Mouse (Mus musculus) forebrain, embryonic 16.5 days (tissue): ENCODE measurements around the gene Kntc1. TPM values are rescaled to one million over a fixed set of nuclear protein-coding genes. Genes with fewer than 3 reads are reported as not detected.
A peak's percentile ranks its signal among the peaks of the same experiment; 100 is the strongest.
"Not testable (repeated sequence)": the region's sequence is repeated elsewhere in the genome, so short reads cannot be mapped to it uniquely, and the experiment has no call there.

ENCODE experiments used
- ATAC-seq: fragments of 200-750 bp; cut with Nextera tagmentation; 2 replicates; pipeline ENCODE4 v1.8.0; 2017; ENCODE audit warnings: mild to moderate bottlenecking, moderate library complexity
- H3K27ac ChIP-seq: fragments of 300-500 bp; sonication (generic); 2 replicates; pipeline ENCODE4 v1.5.1; 2014; ENCODE audit warnings: low read length, control low read depth
- H3K27me3 ChIP-seq: fragments of 300-500 bp; sonication (generic); replicated peaks from 2 replicates; pipeline ENCODE4 v1.6.1; 2014; ENCODE audit warnings: low read length; ENCODE audit not compliant: control insufficient read depth, insufficient read depth
- H3K36me3 ChIP-seq: fragments of 300-500 bp; sonication (generic); 2 replicates; pipeline ENCODE4 v1.6.1; 2014; ENCODE audit not compliant: control insufficient read depth, insufficient read depth
- H3K4me1 ChIP-seq: fragments of 300-500 bp; sonication (generic); replicated peaks from 2 replicates; pipeline ENCODE4 v1.6.1; 2014; ENCODE audit warnings: low read length; ENCODE audit not compliant: control insufficient read depth, insufficient read depth
- H3K4me2 ChIP-seq: fragments of 300-500 bp; sonication (generic); 2 replicates; pipeline ENCODE4 v1.6.1; 2014; ENCODE audit warnings: mild to moderate bottlenecking, low read length, control low read depth
- H3K4me3 ChIP-seq: fragments of 300-500 bp; sonication (generic); replicated peaks from 2 replicates; pipeline ENCODE4 v1.5.1; 2014; ENCODE audit warnings: mild to moderate bottlenecking, low read length, control low read depth
- H3K9ac ChIP-seq: fragments of 300-500 bp; sonication (generic); replicated peaks from 2 replicates; pipeline ENCODE4 v1.6.1; 2014; ENCODE audit warnings: low read depth, low read length, control low read depth
- H3K9me3 ChIP-seq: fragments of 300-500 bp; sonication (generic); 2 replicates; pipeline ENCODE4 v1.6.1; 2016; ENCODE audit warnings: low read length; ENCODE audit not compliant: control insufficient read depth
- WGBS: fragments of 180-500 bp; shearing (Covaris S2); extraction: QIAGEN DNeasy Blood & Tissue Kit; methylation state at CpG from one replicate; pipeline ENCODE4 v1.1.7; 2014; 5-methylcytosine and 5-hydroxymethylcytosine counted together
- polyA plus RNA-seq: library from polyadenylated mRNA; unstranded; fragments of >200 nt; fragmentation: Nextera tagmentation; extraction: Ambion mirVana; gene quantifications from 2 replicates; pipeline ENCODE4 v1.2.1, GENCODE M21; 2015

Gene Kntc1
- polyA plus RNA-seq, 1 experiment from 2014 or later, result 12.8 TPM

- H3K4me2 ChIP-seq, result no peak overlapping the region
- H3K9me3 ChIP-seq, result no peaks in the 10 kb centered on the region
- H3K4me3 ChIP-seq, result no peak overlapping the region
- whole genome bisulfite sequencing, result 93% methylated on average over 2 of the region's 2 CpGs
- no peaks in the 10 kb centered on the region for H3K4me1 ChIP-seq
- no peaks in the 10 kb centered on the region for H3K27me3 ChIP-seq
- no peak for ATAC-seq
- H3K36me3 ChIP-seq, result peaks cover 57% of the 10 kb centered on the region
- no peak overlapping the region for H3K27ac ChIP-seq
- H3K9ac ChIP-seq, result no peak overlapping the region
Measured at GRCm38 (mm10) chr5:123730981-123731380, 18.5 kb upstream of the Kntc1 start.

- H3K27ac ChIP-seq, result no peak overlapping the region
- peaks cover 23% of the 10 kb centered on the region for H3K36me3 ChIP-seq
- no peak for ATAC-seq
- H3K9me3 ChIP-seq, result no peaks in the 10 kb centered on the region
- 85% methylated on average over 2 of the region's 2 CpGs for WGBS
- no peaks in the 10 kb centered on the region for H3K27me3 ChIP-seq
- no peak overlapping the region for H3K4me3 ChIP-seq
- H3K9ac ChIP-seq, result no peak overlapping the region
- no peak overlapping the region for H3K4me2 ChIP-seq
- peaks cover 15% of the 10 kb centered on the region for H3K4me1 ChIP-seq
Measured at GRCm38 (mm10) chr5:123744358-123744757, 5.2 kb upstream of the Kntc1 start.

- ATAC-seq, result no peak
- H3K27me3 ChIP-seq, result no peaks in the 10 kb centered on the region
- H3K4me2 ChIP-seq, result peak overlapping the region; percentile 20
- no peak overlapping the region for H3K9ac ChIP-seq
- no peaks in the 10 kb centered on the region for H3K9me3 ChIP-seq
- H3K4me1 ChIP-seq, result peaks cover 22% of the 10 kb centered on the region
- H3K4me3 ChIP-seq, result 0 out of 2 replicates have a peak overlapping the region, but pooled peaks have one; percentile 2
- H3K27ac ChIP-seq, result no peak overlapping the region
- H3K36me3 ChIP-seq, result peaks cover 16% of the 10 kb centered on the region
Measured at GRCm38 (mm10) chr5:123746253-123746652, 3.3 kb upstream of the Kntc1 start.

DNA sequence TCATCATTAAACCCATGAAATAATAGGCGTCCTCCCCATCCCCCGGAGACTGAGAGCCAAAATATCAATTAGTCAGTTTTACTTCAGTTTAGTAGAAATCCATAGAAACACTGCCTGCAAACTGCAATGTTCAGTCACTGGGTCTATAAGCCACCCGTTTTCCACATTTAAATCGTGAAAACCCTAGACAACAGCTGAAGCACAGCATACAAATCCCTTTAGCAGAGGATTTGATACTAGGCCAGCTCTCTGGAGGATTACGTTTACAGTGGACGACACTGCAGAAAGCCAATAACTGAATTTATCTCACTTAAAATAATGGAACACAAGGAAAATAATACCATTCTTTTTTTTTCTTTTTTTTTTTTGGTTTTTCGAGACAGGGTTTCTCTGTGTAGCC, 1.9 kb upstream of the Kntc1 start:
- ATAC-seq, result no peak
- no peaks in the 10 kb centered on the region for H3K9me3 ChIP-seq
- peaks cover 22% of the 10 kb centered on the region for H3K4me1 ChIP-seq
- 13% methylated on average over 7 of the region's 7 CpGs for WGBS
- no peak overlapping the region for H3K27ac ChIP-seq
- no peaks in the 10 kb centered on the region for H3K27me3 ChIP-seq
- H3K4me3 ChIP-seq, result peak overlapping the region; percentile 94
- peaks cover 14% of the 10 kb centered on the region for H3K36me3 ChIP-seq
- H3K9ac ChIP-seq, result peak overlapping the region; percentile 24
- peak overlapping the region; percentile 72 for H3K4me2 ChIP-seq

- H3K27ac ChIP-seq, result peak overlapping the region; percentile 99
- peaks cover 10% of the 10 kb centered on the region for H3K36me3 ChIP-seq
- ATAC-seq, result no peak
- peak overlapping the region; percentile 94 for H3K4me3 ChIP-seq
- no peaks in the 10 kb centered on the region for H3K9me3 ChIP-seq
- WGBS, result 1% methylated on average over 18 of the region's 18 CpGs
- H3K4me2 ChIP-seq, result peak overlapping the region; percentile 72
- H3K4me1 ChIP-seq, result peaks cover 22% of the 10 kb centered on the region
- peak overlapping the region; percentile 88 for H3K9ac ChIP-seq
- H3K27me3 ChIP-seq, result no peaks in the 10 kb centered on the region
Measured at GRCm38 (mm10) chr5:123748339-123749064, 1.0 kb upstream of the Kntc1 start.

- no peak overlapping the region for H3K4me3 ChIP-seq
- H3K4me1 ChIP-seq, result no peaks in the 10 kb centered on the region
- H3K27ac ChIP-seq, result no peak overlapping the region
- no peaks in the 10 kb centered on the region for H3K36me3 ChIP-seq
- H3K27me3 ChIP-seq, result no peaks in the 10 kb centered on the region
- no peak overlapping the region for H3K9ac ChIP-seq
- no peaks in the 10 kb centered on the region for H3K9me3 ChIP-seq
- no peak overlapping the region for H3K4me2 ChIP-seq
- no peak for ATAC-seq
- 96% methylated on average over 11 of the region's 11 CpGs for WGBS
Measured at GRCm38 (mm10) chr5:123765506-123765905, 16.0 kb downstream of the Kntc1 start.

GRCm38 (mm10) chr5:123766455-123766854, 16.9 kb downstream of the Kntc1 start:
- WGBS, result 93% methylated on average over 11 of the region's 11 CpGs
- H3K9me3 ChIP-seq, H3K4me2 ChIP-seq, H3K9ac ChIP-seq, H3K4me1 ChIP-seq, H3K27me3 ChIP-seq, ATAC-seq, H3K4me3 ChIP-seq, H3K27ac ChIP-seq, H3K36me3 ChIP-seq: not testable (repeated sequence)

GRCm38 (mm10) chr5:123773441-123773840, 23.9 kb downstream of the Kntc1 start:
- Histone ChIP-seq H3K36me3 (no peaks in the 10 kb centered on the region), H3K4me3 (no peak overlapping the region), H3K27me3 (no peaks in the 10 kb centered on the region), H3K9ac (no peak overlapping the region), H3K9me3 (no peaks in the 10 kb centered on the region), H3K27ac (no peak overlapping the region), H3K4me1 (no peaks in the 10 kb centered on the region), H3K4me2 (no peak overlapping the region)
- 94% methylated on average over 9 of the region's 9 CpGs for WGBS
- no peak for ATAC-seq

GRCm38 (mm10) chr5:123780716-123781115, 31.2 kb downstream of the Kntc1 start:
- H3K36me3 ChIP-seq, result no peaks in the 10 kb centered on the region
- no peaks in the 10 kb centered on the region for H3K4me1 ChIP-seq
- H3K27ac ChIP-seq, result no peak overlapping the region
- 92% methylated on average over 8 of the region's 8 CpGs for WGBS
- H3K4me3 ChIP-seq, result no peak overlapping the region
- H3K27me3 ChIP-seq, result no peaks in the 10 kb centered on the region
- ATAC-seq, result no peak
- H3K9me3 ChIP-seq, result no peaks in the 10 kb centered on the region
- no peak overlapping the region for H3K4me2 ChIP-seq
- H3K9ac ChIP-seq, result no peak overlapping the region

GRCm38 (mm10) chr5:123781864-123782263, 32.3 kb downstream of the Kntc1 start:
- Histone ChIP-seq H3K9me3 (no peaks in the 10 kb centered on the region), H3K27me3 (no peaks in the 10 kb centered on the region), H3K4me3 (no peak overlapping the region), H3K4me2 (no peak overlapping the region), H3K36me3 (no peaks in the 10 kb centered on the region), H3K9ac (no peak overlapping the region), H3K27ac (no peak overlapping the region), H3K4me1 (no peaks in the 10 kb centered on the region)
- ATAC-seq, result no peak
- 91% methylated on average over 4 of the region's 4 CpGs for WGBS
